Mouse (Mus musculus) CD8-positive naive resting alpha-beta T cell, adult 2 months (primary cell): ENCODE results near the gene Retreg2.

ENCODE experiments used
- DNase-seq, 2 experiments: peaks; one replicate each; pipeline ENCODE4 v3.0.0; 2022; ENCODE audit warnings: low read depth in 2 of 2, low spot score in 2 of 2

Gene Retreg2

DNA sequence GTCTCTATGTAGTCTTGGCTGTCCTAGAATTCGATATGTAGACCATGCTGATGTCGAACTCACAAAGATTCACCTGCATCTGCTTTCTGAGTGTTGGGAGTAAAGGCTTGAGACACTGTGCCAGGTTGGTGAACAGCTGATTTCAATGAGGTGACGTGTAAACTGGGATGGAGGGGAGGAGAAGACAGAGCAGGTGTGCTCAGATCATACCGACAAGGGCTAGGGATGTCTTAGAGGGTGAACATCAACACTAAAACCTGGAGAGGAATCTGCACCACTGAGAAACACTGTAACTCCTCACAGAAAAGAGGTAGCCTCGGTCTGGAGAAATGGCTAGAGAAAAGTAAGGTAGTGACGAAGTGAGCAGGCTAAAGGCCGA is 25.5 kb downstream of the Retreg2 start:
- DNase-seq = no peak

DNA sequence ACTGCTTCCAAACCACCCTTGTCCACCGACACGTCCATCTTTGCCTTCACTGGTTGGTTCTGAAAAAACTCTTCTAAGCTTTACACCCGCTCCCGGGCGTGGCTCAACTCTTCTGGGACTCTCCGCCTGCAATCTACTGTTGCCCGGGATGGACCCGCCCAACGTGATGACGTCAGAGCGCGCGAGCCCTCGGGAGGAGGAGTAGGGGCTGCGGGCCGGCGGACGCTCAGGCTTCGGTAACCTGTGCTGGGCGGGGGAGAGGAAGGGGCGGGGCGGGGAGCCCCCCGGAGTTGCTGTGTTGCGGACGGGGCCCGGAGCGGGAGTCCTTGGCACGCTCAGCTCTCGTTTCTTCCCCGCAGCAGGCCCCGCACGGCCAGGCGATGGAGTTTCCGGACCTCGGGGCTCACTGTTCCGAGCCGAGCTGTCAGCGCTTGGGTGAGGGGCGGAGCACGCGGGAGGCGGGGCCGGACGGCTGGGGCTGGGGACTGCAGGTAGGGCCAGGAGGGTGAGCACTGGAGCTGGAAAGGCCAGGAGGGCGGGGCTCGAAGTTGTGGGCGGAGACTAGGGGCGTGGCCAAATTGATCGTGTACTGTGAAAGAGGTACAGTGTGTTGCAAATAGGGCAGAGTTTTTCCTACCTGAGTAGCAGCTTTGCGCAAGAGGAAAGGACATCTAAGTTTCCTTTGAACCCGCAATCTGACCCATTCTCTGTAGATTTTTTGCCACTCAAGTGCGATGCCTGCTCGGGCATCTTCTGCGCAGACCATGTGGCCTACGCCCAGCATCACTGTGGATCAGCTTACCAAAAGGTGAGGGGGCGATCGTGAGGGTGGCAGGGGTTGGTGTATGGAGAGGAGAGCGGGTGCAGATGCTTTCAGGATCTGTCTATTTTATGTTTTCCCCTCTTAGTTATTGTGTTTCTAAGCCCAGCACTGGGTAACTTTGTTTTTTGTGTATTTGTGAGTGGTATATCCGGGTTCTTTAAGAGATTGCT is 26.2 kb downstream of the Retreg2 start, which contains the start of gene Zfand2b:
TSS of gene Zfand2b (plus strand) at position 175 of the 993 bp plus-strand sequence.
- DNase-seq = peak; percentile 95 to 99

DNA sequence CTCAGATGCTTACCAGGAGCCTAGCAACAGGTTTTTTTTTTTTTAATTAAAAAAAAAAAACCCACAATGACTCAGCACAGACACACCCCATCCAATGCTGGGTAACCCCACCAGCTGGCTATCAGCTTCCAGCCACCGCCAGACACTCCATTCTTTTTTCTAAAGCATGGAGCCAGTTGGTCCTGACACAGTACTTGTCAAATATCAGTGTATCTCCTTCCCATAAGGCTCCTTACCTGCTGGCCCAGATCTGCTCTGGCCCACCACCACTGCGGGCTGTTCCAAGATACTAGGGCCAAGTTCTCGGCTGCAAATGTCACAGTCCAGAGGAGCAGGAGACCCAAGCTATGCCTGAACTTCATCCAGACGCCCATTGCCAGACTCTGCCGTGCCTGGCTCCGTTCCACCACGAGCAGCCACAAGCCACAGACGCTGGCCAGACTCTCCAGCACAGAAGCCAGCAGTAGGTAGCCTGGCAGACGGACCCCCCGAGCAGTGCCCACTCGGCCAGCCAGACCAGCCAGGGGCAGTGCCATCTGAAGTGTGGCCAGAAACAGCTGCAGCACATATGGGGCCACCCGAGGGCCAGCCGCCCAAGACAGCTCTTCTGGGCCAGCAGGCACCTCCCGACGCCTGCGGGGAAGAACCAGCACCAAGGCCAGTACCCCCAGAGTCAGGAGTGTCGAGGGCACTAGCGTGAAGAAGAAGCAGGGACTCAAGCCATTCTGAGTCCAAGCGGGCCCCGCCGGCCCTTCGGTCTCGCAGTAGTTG is 36.9 kb downstream of the Retreg2 start:
- DNase-seq = peak in 1 of 2 experiments; percentile 6

DNA sequence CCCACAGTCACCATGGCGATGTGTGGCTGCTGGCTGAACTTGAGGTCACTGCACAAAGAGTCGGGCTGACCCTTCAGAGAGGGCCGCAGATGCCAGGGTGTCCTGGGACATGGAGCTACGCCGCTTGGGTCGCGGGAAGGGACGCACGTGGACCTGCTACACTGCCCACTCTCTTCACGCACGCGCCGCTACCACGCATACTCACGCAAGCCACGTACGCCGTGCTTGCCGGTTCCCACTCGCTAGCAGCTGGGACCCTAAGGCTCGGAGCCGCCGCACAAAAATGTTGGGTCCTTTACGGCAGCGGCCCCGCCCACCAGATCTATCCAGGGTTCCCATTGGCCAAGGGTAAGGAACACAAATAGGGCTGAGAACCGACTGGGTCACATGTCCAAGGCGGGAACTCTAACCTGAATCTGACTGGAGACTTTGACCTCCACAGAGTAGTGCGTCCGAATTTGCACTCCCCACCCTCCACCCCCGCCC is 37.6 kb downstream of the Retreg2 start, which contains the start of gene Abcb6:
TSS of gene Abcb6 (minus strand) at position 288 of the 486 bp plus-strand sequence.
- DNase-seq = peak; percentile 66 to 73

DNA sequence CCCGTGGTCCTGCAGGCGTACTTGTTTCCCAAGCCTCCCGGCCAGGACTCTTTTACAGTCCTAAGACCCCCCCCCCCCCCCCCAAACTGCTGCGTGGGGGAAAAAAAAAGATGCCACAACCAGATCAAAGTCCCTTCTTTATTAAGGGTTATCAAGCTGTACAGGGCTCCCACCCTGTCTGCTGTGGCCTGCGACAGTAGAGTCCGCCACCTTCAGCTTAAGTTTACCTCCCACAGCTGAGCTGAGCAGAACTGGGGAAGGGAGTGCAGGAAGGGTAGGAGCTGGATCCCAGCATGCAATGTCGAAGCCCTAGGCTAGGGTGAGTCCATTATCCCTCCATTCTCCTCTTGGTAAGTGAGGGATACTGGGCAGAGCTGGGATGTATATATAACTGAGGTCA is 38.2 kb downstream of the Retreg2 start:
- no peak for DNase-seq

DNA sequence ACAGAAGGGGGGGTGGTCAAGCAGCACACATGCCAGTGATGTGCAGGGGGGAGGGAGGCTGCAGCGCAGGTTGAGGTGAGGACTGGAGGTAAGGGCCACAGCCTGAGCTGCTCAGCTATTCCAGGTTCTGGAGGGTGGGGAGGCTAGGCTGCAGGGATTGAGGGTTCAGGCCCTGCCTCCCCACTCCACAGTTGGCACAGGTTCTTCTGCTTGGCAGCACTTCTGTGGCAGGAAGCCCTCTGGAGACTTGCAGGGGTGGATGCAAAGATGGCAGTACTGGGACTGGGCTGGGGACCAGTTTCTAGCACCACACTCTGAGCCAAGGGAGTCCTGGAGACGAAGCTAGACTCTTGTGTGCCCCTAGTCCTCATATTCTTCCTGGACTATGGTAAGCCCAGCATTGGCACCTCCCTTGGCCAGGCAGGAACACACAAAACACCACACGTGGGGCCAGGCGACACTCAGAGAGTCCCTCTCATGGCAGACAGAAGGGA is 38.8 kb downstream of the Retreg2 start:
- no peak for DNase-seq

DNA sequence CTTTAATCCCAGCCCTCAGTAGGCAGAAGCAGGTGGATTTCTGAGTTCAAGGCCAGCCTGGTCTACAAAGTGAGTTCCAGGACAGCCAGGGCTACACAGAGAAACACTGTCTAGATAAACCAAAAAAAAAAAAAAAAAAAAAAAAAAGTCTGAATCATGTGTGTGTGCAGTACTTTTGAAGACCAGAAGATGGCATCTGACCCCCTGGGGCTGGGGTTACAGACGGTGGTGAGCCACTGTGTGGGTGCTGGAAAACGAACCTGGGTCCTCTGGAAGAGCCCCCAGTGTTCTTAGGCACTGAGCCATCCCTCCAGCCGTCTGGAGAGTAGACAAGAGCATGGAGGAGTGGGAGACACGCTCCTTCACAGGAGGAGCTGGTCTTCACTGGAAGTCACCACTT is 39.6 kb downstream of the Retreg2 start:
- no peak for DNase-seq

DNA sequence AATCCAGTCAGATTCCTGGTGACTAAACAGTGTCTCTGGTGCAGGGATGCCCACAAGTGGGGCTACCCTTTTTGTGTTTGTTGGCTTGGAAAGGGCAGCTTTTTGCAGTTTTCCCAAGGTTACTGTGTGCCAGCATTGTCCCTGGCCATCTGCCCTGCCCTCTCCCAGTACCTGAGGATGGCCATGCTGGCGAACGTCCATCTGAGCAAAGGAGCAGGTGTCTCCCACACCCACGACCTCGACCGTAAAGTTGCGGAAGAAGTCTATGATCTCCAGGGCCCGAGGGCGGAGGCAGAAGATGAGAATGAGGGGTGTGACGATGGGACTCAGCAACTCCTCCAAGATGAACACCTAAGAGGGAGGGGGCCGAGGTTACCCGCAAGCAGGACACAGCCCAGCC is 42.9 kb downstream of the Retreg2 start:
- DNase-seq = no peak

DNA sequence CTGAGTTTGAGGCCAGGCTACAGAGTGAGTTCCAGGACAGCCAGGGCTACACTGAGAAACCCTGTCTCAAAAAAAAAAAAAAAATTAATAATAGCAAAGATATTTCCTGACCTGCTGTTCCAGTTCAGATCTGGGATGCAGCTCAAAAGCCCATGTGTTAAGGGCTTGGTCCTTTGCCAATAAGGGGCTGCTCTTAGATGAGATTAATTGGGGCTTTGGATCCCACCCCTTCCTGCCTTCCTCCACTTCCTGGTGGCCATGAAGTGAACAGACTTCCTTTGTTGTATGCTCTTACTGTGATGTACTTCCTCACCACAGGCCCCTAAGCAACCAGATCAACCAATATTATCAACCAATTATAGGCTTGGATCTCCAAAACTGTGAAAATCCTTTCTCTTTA is 44.5 kb downstream of the Retreg2 start:
- DNase-seq = no peak

DNA sequence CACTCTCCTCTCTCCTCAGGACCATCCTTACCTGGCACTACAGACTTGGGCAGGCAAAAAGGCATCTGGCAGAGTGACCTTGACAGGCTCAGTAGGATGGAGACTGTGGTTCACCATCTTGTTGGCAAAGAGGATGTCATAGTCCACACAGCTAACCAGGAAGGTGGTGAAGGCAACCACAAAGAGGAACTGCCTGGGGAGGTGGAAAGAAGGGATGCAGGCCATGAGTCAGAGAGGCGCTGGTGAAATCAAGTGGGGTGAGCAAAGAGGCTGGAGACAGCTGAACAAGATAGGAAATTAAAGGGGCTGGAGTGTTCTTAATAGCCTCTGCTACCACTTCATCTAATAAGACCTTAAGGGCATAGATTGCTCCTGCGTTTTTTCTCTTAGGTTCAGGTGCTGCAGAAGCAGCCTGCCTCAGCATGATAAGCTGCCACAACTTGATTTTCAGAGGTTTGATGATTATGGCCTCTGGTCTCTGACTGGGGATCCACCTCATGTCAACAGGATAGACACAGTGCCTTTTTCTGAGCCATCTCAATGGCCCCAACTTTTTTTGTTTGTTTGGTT is 45.4 kb downstream of the Retreg2 start:
- no peak for DNase-seq

DNA sequence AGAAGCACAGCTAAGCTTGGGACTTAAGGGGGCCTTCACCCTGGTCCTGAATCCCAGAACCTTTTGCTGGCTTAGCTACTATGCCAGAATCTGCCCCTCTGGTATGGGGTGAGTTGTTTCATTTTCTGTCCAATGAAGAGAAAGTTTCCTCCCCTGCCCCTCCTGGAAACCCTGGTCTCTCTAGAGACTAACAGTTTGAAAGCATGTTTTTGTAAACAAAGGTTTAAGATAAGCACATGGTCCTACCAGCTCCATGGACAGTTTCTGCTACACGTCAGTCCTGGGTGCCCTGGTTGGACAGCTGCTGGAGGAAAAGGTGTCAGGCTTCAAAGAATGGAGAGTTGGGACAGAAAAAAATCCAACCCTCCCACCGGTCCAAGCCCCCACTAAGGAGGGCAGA is 48.0 kb downstream of the Retreg2 start:
- DNase-seq = no peak

DNA sequence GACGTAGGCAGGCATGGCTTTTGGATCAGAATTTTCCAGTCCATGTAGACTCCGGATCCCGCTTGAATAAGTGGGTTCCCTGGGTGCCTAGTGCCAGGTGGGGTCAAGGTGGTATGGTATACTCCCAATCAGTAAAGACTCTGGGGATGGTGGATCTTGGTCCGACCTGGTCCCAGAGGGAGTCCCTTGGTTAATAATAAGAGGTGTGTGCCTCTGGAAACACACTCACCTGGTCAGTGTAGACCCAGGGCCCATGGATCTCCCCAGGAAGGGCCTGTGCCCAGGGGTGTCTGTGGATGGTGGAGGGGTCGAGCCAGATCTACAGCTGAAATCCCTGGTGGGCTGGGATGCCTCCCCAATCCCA is 48.7 kb downstream of the Retreg2 start:
- no peak for DNase-seq

DNA sequence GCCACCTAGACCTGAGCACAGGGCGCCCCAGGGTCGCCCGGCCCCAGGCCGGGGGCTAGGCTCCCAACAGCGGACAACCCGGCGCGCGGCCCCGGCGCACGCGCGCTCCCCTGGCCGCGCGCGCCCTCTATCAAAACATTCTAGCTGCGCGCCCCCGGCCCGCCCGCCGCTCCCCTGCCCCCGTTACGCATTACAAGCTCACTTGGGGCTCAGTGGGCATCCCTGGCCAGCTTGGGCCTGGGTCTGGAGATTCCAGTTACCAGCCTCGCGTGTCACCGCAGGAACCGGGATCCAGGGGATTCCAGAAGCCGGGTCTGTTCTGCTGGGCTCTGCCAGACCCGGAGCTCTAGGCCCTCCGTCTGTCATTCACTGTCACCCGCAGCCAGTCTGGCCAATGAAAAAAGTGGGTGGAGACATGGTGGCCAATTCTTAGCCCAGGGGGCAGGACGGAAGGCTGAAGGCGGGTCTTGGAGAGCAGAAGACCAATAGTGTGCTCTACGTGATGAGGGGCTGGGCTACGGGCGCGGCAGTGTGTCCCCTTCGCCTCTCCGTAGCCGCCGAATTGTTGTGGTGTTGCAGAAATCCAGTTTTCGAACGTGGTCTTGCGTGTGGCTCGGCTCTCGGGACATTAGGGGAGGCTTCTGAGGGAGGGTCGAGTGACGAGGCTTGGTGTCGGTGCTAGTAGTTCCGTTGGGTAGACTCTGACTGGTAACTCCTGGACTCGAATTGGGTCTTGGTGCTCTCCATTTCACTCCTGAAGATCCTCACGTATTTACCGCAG is 49.2 kb downstream of the Retreg2 start, which contains the start of the genes Ankzf1 and Atg9a:
TSS of gene Ankzf1 (plus strand) at position 530 of the 781 bp plus-strand sequence.
TSS of gene Atg9a (minus strand) at position 575 of the 781 bp plus-strand sequence.
- peak; percentile 92 to 93 for DNase-seq

DNA sequence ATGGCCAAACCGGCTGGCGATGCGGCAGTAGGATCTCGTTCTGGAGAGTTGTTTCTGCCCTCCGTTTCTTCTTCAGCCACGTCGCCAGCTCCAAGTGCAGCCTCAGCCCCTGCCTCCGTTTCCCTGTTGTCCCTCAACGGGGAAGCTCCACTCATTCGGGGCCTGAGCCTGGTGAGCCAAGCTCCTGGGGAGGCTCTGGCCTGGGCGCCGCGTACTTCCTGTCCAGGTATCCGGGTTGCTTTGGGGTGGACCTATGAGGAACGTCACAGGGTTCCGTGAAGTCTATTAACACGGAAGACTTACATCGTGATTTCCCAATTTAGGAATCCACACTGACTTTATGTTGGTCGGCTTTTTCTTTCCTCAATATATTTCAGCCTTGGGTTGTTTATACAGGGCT is 49.9 kb downstream of the Retreg2 start:
- no peak for DNase-seq
